Mouse (Mus musculus) lung, adult 2 months (tissue): ENCODE measurements at regions not wholly inside any gene's neighbourhood (a gene's known extent, or its start where the extent isn't known, plus 50 kb on each side); places are given as distances from the start of the nearest gene placed in this dataset.

ENCODE experiments used
- CTCF ChIP-seq: fragments of 200-500 bp; IDR thresholded peaks from 2 replicates; pipeline ENCODE4 v1.5.1; 2011; ENCODE audit warnings: mild to moderate bottlenecking, low read length, control low read depth; ENCODE audit not compliant: insufficient read depth
- POLR2A ChIP-seq: fragments of 200-500 bp; IDR thresholded peaks from 2 replicates; pipeline ENCODE4 v1.6.1; 2011; ENCODE audit warnings: low read depth, mild to moderate bottlenecking, control low read depth, low read length, borderline replicate concordance; ENCODE audit errors: extremely low read depth

DNA sequence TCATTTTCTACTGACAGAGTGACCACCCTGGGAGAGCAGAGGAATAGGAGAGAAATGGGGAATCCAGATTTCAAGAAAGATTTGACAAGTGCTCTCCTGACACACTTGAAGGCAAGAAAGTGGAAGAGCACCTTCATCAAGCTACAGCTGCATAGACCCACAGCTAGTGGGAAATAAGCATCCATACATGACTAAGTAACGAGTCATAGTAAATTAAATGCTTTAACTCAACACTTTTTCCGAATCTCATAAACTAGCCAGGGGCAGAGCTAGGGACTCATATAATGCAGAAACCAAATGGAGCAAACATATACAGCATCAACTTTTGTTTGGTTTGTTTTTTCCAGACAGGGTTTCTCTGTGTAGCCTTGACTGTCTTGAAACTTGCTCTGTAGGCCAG is 383.2 kb upstream of the Gm10306 start:
- no peak for TF ChIP-seq CTCF
- no peak for TF ChIP-seq POLR2A
